Mouse (Mus musculus) forebrain, embryonic 11.5 days (tissue): ENCODE results near the gene Smad3. TPM values are rescaled to one million over a fixed set of nuclear protein-coding genes. Genes with fewer than 3 reads are reported as not detected.

ENCODE experiments used
- ATAC-seq: fragments of 200-750 bp; cut with Nextera tagmentation; replicated peaks from 2 replicates; pipeline ENCODE4 v1.8.0; 2017; ENCODE audit warnings: moderate TSS enrichment; ENCODE audit not compliant: low FRiP score
- DNase-seq: peaks from one replicate; pipeline ENCODE4 v3.0.0-alpha.2; 2017; ENCODE audit warnings: low spot score
- H3K27ac ChIP-seq: fragments of 300-500 bp; sonication (generic); 2 replicates; pipeline ENCODE4 v1.5.1; 2014; ENCODE audit warnings: low read depth, low read length
- H3K27me3 ChIP-seq: fragments of 300-500 bp; sonication (generic); 2 replicates; pipeline ENCODE4 v1.6.1; 2014; ENCODE audit warnings: mild to moderate bottlenecking, low read length, mixed read lengths; ENCODE audit not compliant: control insufficient read depth, insufficient read depth
- H3K36me3 ChIP-seq: fragments of 300-500 bp; sonication (generic); 2 replicates; pipeline ENCODE4 v1.6.1; 2014; ENCODE audit warnings: mild to moderate bottlenecking, low read length, moderate library complexity, mixed read lengths; ENCODE audit not compliant: control insufficient read depth, insufficient read depth
- H3K4me1 ChIP-seq: fragments of 300-500 bp; sonication (generic); replicated peaks from 2 replicates; pipeline ENCODE4 v1.6.1; 2014; ENCODE audit warnings: low read length, mixed read lengths; ENCODE audit not compliant: control insufficient read depth, insufficient read depth
- H3K4me2 ChIP-seq: fragments of 300-500 bp; sonication (generic); 2 replicates; pipeline ENCODE4 v1.6.1; 2014; ENCODE audit warnings: low read depth, mild to moderate bottlenecking, low read length, moderate library complexity, mixed read lengths; ENCODE audit not compliant: severe bottlenecking
- H3K4me3 ChIP-seq: fragments of 300-500 bp; sonication (generic); 2 replicates; pipeline ENCODE4 v1.5.1; 2014; ENCODE audit warnings: low read depth, low read length
- H3K9ac ChIP-seq: fragments of 300-500 bp; sonication (generic); 2 replicates; pipeline ENCODE4 v1.6.1; 2014; ENCODE audit warnings: low read length
- H3K9me3 ChIP-seq: fragments of 300-500 bp; sonication (generic); 2 replicates; pipeline ENCODE4 v1.6.1; 2016; ENCODE audit warnings: low read length, mixed read lengths; ENCODE audit not compliant: control insufficient read depth
- WGBS: fragments of 180-500 bp; shearing (Covaris S2); extraction: QIAGEN DNeasy Blood & Tissue Kit; methylation state at CpG from one replicate; pipeline ENCODE4 v1.1.7; 2014; 5-methylcytosine and 5-hydroxymethylcytosine counted together
- polyA plus RNA-seq: library from polyadenylated mRNA; unstranded; fragments of >200 nt; fragmentation: Nextera tagmentation; extraction: Ambion mirVana; gene quantifications from 2 replicates; pipeline ENCODE4 v1.2.1, GENCODE M21; 2014

Gene Smad3
- 16.6 and 17.9 TPM in 2 replicates for polyA plus RNA-seq

GRCm38 (mm10) chr9:63757865-63758440 lies at the start of gene Smad3:
TSS of gene Smad3 (minus strand) at chr9:63757994.
- ATAC-seq (peak; percentile 81), DNase-seq (peak; percentile 96)
- Histone ChIP-seq H3K27ac (peak within 1 kb of the TSS; percentile 97), H3K4me3 (peak within 1 kb of the TSS; percentile 85), H3K4me1 (peaks cover 27% of the 10 kb centered on the region), H3K9me3 (no peaks in the 10 kb centered on the region; the same call in 1 of the 2 replicates), H3K36me3 (no peaks in the 10 kb centered on the region), H3K27me3 (no peaks in the 10 kb centered on the region; the same call in 1 of the 2 replicates), H3K9ac (peak within 1 kb of the TSS; percentile 97), H3K4me2 (peak within 1 kb of the TSS; percentile 90)
- 1% methylated on average over 56 of the region's 59 CpGs for WGBS

- Histone ChIP-seq H3K9ac (no peak overlapping the region), H3K36me3 (no peaks in the 10 kb centered on the region), H3K4me3 (no peak overlapping the region), H3K9me3 (no peaks in the 10 kb centered on the region), H3K4me1 (peaks cover 7% of the 10 kb centered on the region; the same call in 1 of the 2 replicates), H3K4me2 (no peak overlapping the region), H3K27ac (no peak overlapping the region), H3K27me3 (no peaks in the 10 kb centered on the region)
- DNase-seq (no peak), ATAC-seq (no peak; the same call in 1 of the 2 replicates)
- WGBS: 46% methylated on average over 3 of the region's 3 CpGs
These were observed 47.1 kb upstream of the Smad3 start for GRCm38 (mm10) chr9:63804847-63805246.

GRCm38 (mm10) chr9:63803181-63803591 lies 45.4 kb upstream of the Smad3 start:
- Histone ChIP-seq H3K27ac (peak overlapping the region; percentile 46; the same call in 1 of the 2 replicates), H3K36me3 (no peaks in the 10 kb centered on the region), H3K27me3 (no peaks in the 10 kb centered on the region), H3K9ac (peak overlapping the region; percentile 7; the same call in 1 of the 2 replicates), H3K9me3 (no peaks in the 10 kb centered on the region), H3K4me3 (no peak overlapping the region), H3K4me2 (peak overlapping the region; percentile 30; the same call in 1 of the 2 replicates), H3K4me1 (peaks cover 7% of the 10 kb centered on the region; the same call in 1 of the 2 replicates)
- ATAC-seq (peak; percentile 75), DNase-seq (peak; percentile 84)
- under 1% methylated on average over 8 of the region's 8 CpGs for WGBS

- WGBS: 79% methylated on average over 7 of the region's 7 CpGs
- no peak for DNase-seq
- Histone ChIP-seq H3K4me2 (no peak overlapping the region), H3K9me3 (no peaks in the 10 kb centered on the region), H3K4me1 (peaks cover 7% of the 10 kb centered on the region; the same call in 1 of the 2 replicates), H3K27ac (no peak overlapping the region), H3K4me3 (no peak overlapping the region), H3K36me3 (no peaks in the 10 kb centered on the region), H3K27me3 (no peaks in the 10 kb centered on the region), H3K9ac (no peak overlapping the region)
- ATAC-seq: no peak
These were observed 44.7 kb upstream of the Smad3 start for GRCm38 (mm10) chr9:63802504-63802903.

- ATAC-seq (no peak), DNase-seq (no peak)
- no peaks in the 10 kb centered on the region for H3K36me3 ChIP-seq
- no peak overlapping the region for H3K4me2 ChIP-seq
- no peak overlapping the region for H3K27ac ChIP-seq
- WGBS: 75% methylated on average over 5 of the region's 5 CpGs
- H3K9me3 ChIP-seq: no peaks in the 10 kb centered on the region
- peaks cover 7% of the 10 kb centered on the region; the same call in 1 of the 2 replicates for H3K4me1 ChIP-seq
- no peak overlapping the region for H3K4me3 ChIP-seq
- H3K27me3 ChIP-seq: no peaks in the 10 kb centered on the region
- no peak overlapping the region for H3K9ac ChIP-seq
These were observed 44.3 kb upstream of the Smad3 start for GRCm38 (mm10) chr9:63802080-63802479.

GRCm38 (mm10) chr9:63796429-63796828 lies 38.6 kb upstream of the Smad3 start:
- H3K36me3 ChIP-seq: no peaks in the 10 kb centered on the region
- H3K4me3 ChIP-seq: no peak overlapping the region
- ATAC-seq (no peak), DNase-seq (no peak)
- H3K27me3 ChIP-seq: no peaks in the 10 kb centered on the region
- no peaks in the 10 kb centered on the region for H3K4me1 ChIP-seq
- no peaks in the 10 kb centered on the region for H3K9me3 ChIP-seq
- H3K9ac ChIP-seq: no peak overlapping the region
- no peak overlapping the region for H3K4me2 ChIP-seq
- no peak overlapping the region for H3K27ac ChIP-seq
- WGBS: 82% methylated on average over 3 of the region's 3 CpGs

GRCm38 (mm10) chr9:63793731-63794495 lies 36.1 kb upstream of the Smad3 start:
- no peak overlapping the region for H3K27ac ChIP-seq
- no peaks in the 10 kb centered on the region for H3K9me3 ChIP-seq
- no peaks in the 10 kb centered on the region for H3K27me3 ChIP-seq
- H3K4me2 ChIP-seq: no peak overlapping the region
- ATAC-seq: no peak
- no peak overlapping the region for H3K4me3 ChIP-seq
- no peak for DNase-seq
- no peaks in the 10 kb centered on the region for H3K36me3 ChIP-seq
- 84% methylated on average over 10 of the region's 10 CpGs for WGBS
- H3K9ac ChIP-seq: no peak overlapping the region
- H3K4me1 ChIP-seq: no peaks in the 10 kb centered on the region

GRCm38 (mm10) chr9:63791716-63792115 lies 33.9 kb upstream of the Smad3 start:
- ATAC-seq (no peak), DNase-seq (no peak)
- no peaks in the 10 kb centered on the region for H3K9me3 ChIP-seq
- 97% methylated on average over 1 of the region's 1 CpGs for WGBS
- H3K4me1 ChIP-seq: no peaks in the 10 kb centered on the region
- H3K9ac ChIP-seq: no peak overlapping the region
- no peak overlapping the region for H3K4me3 ChIP-seq
- no peaks in the 10 kb centered on the region for H3K36me3 ChIP-seq
- no peak overlapping the region for H3K4me2 ChIP-seq
- H3K27ac ChIP-seq: no peak overlapping the region
- H3K27me3 ChIP-seq: no peaks in the 10 kb centered on the region
